Mouse (Mus musculus) effector memory CD4-positive, alpha-beta T cell, adult 7 months (primary cell): Measurements from ENCODE around the gene Psme4. TPM values are rescaled to one million over a fixed set of nuclear protein-coding genes. Genes with fewer than 3 reads are reported as not detected.

ENCODE experiments used
- polyA plus RNA-seq: library from polyadenylated mRNA; unstranded; fragments of 100-300 nt; shearing (Covaris generic); gene quantifications from one replicate; pipeline ENCODE4 v1.2.1, GENCODE M21; 2017

The Psme4 gene
- 21.5 TPM for polyA plus RNA-seq

GRCm38 (mm10) chr11:30771267-30771903 is at the start of gene Psme4:
Gene Psme4, plus strand, starts transcription at chr11:30771726.

GRCm38 (mm10) chr11:30885171-30885871 is 113.8 kb downstream of the Psme4 start, which contains the start of the genes Gpr75 and Asb3:
Gene Gpr75, plus strand, starts transcription at chr11:30885358.
Gene Asb3, plus strand, starts transcription at chr11:30885416.

Other genes with a start within 250 kb of the Psme4 start
- gene Acyp2, start 122.1 kb upstream of the Psme4 start, polyA plus RNA-seq = 2.6 TPM
- gene Gpr75, start 113.6 kb downstream of the Psme4 start, polyA plus RNA-seq = not detected
- 37.4 TPM for gene Asb3, start 113.7 kb downstream of the Psme4 start, polyA plus RNA-seq
- 7.7 TPM for gene Erlec1, start 182.6 kb downstream of the Psme4 start, polyA plus RNA-seq
- 7.2 TPM for gene Chac2, start 214.6 kb downstream of the Psme4 start, polyA plus RNA-seq